Mouse (Mus musculus) forebrain, embryonic 14.5 days (tissue): ENCODE data around the gene Neurod1. TPM values are rescaled to one million over a fixed set of nuclear protein-coding genes. Genes with fewer than 3 reads are reported as not detected.

Source experiments
- ATAC-seq: fragments of 200-750 bp; cut with Nextera tagmentation; 2 replicates; pipeline ENCODE4 v1.8.0; 2017; ENCODE audit warnings: mild to moderate bottlenecking, moderate library complexity
- DNase-seq: peaks from one replicate; pipeline ENCODE4 v3.0.0-alpha.2; 2015; ENCODE audit warnings: low spot score
- H3K27ac ChIP-seq: fragments of 300-500 bp; sonication (generic); 2 replicates; pipeline ENCODE4 v1.5.1; 2014; ENCODE audit warnings: low read depth, mild to moderate bottlenecking, control low read depth, low read length, moderate library complexity
- H3K27me3 ChIP-seq: fragments of 300-500 bp; sonication (generic); replicated peaks from 2 replicates; pipeline ENCODE4 v1.6.1; 2014; ENCODE audit warnings: low read length, control low read depth, mixed read lengths; ENCODE audit not compliant: control insufficient read depth, insufficient read depth
- H3K36me3 ChIP-seq: fragments of 300-500 bp; sonication (generic); 2 replicates; pipeline ENCODE4 v1.6.1; 2014; ENCODE audit warnings: low read length, control low read depth; ENCODE audit not compliant: control insufficient read depth, insufficient read depth
- H3K4me1 ChIP-seq: fragments of 300-500 bp; sonication (generic); 2 replicates; pipeline ENCODE4 v1.6.1; 2014; ENCODE audit warnings: antibody characterized with exemption, low read length, control low read depth; ENCODE audit not compliant: control insufficient read depth, insufficient read depth
- H3K4me2 ChIP-seq: fragments of 300-500 bp; sonication (generic); 2 replicates; pipeline ENCODE4 v1.6.1; 2014; ENCODE audit warnings: mild to moderate bottlenecking, control low read depth, low read length
- H3K4me3 ChIP-seq: fragments of 300-500 bp; sonication (generic); 2 replicates; pipeline ENCODE4 v1.5.1; 2014; ENCODE audit warnings: low read depth, low read length, control low read depth
- H3K9ac ChIP-seq: fragments of 300-500 bp; sonication (generic); 2 replicates; pipeline ENCODE4 v1.6.1; 2014; ENCODE audit warnings: mild to moderate bottlenecking, low read length, control low read depth, moderate library complexity
- H3K9me3 ChIP-seq: fragments of 300-500 bp; sonication (generic); replicated peaks from 2 replicates; pipeline ENCODE4 v1.6.1; 2016; ENCODE audit warnings: low read length, control low read depth, mixed read lengths; ENCODE audit not compliant: control insufficient read depth
- WGBS: fragments of 180-500 bp; shearing (Covaris S2); extraction: QIAGEN DNeasy Blood & Tissue Kit; methylation state at CpG from one replicate; pipeline ENCODE4 v1.1.7; 2014; 5-methylcytosine and 5-hydroxymethylcytosine counted together
- polyA plus RNA-seq: library from polyadenylated mRNA; unstranded; fragments of >200 nt; fragmentation: Nextera tagmentation; extraction: Ambion mirVana; gene quantifications from 2 replicates; pipeline ENCODE4 v1.2.1, GENCODE M21; 2014

Neurod1 gene
- polyA plus RNA-seq, 1 experiment from 2014 or later, result 44.4 TPM

DNA sequence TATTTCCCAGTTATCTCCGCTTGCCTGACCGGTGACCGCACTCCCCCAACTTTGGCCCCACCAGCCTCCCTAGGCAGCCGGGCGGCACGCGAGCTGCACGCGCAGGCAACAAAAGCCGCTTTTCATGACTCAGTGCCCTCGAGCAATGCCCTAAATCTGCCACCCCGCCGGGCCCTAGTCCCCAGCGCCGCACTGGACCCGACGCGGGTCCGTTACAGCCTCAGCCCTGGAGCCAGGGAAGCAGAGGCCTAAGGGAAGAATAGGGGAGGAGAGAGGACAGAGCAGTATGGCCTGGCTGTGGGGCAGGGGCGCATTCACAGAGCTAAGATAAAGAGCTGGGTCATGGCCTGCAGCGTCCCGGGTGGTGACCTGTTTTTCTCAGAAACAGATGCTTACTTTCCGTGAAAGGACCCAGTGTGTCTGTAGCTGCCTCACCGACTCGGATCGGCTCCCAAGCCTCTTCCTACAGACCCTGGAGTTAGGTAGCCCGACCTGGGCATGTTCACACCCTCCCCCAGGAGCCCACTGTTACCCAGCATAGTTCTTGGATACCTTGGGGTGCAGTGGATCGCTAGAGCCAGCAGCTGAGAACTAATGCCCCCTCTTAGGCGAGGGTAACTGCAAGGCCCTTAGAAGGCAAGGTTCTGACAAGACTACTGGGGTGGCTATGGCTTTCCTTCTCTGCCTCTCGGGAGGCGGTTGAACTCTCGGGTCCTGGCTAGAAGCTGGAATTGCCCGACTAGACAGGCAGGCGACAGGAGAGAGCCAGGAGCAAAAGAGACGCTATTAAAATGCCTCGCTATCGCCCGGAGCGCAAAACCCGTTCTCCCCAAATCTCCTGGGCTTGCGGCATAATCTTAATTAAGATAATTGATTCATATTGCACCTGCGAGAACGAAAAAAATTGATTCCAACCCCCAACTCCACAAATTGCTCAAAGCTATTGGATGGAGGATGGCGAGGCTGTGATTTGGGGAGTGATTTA is 2.8 kb upstream of the Neurod1 start:
- H3K9ac ChIP-seq, result peak overlapping the region; percentile 52
- H3K4me2 ChIP-seq, result peak overlapping the region; percentile 43
- H3K27me3 ChIP-seq, result peaks cover 40% of the 10 kb centered on the region
- WGBS, result under 1% methylated on average over 44 of the region's 44 CpGs
- peaks cover 23% of the 10 kb centered on the region for H3K4me1 ChIP-seq
- H3K27ac ChIP-seq, result peak overlapping the region; percentile 84
- H3K36me3 ChIP-seq, result no peaks in the 10 kb centered on the region
- DNase-seq (peak; percentile 27), ATAC-seq (peak; percentile 7; the same call in 1 of the 2 replicates)
- peak overlapping the region; percentile 17 for H3K4me3 ChIP-seq
- H3K9me3 ChIP-seq, result no peaks in the 10 kb centered on the region

DNA sequence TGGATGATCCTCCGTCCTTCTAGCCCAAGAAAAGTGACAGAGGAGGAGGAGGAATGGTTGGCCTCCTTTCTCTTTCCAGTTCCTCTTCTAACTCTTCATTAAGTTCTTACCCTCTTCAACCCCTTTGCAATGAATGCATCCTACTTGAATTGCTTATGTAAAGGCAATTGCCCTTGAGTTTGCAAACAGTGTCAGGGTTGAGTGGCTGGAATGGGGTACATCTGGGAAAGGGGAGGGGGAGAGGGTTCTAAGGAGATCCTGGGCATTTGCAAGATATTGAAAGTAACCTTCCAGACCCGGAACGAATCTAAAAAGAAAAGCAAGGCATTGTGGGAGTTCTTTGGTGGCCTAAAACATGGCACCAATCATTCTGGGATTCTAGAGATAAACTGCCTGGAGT is 1.4 kb upstream of the Neurod1 start:
- no peaks in the 10 kb centered on the region for H3K36me3 ChIP-seq
- peaks cover 28% of the 10 kb centered on the region for H3K4me1 ChIP-seq
- H3K9ac ChIP-seq, result no peak overlapping the region
- H3K27ac ChIP-seq, result no peak overlapping the region
- no peaks in the 10 kb centered on the region for H3K9me3 ChIP-seq
- no peak for ATAC-seq
- no peak overlapping the region for H3K4me2 ChIP-seq
- peaks cover 40% of the 10 kb centered on the region for H3K27me3 ChIP-seq
- WGBS, result 7% methylated on average over 3 of the region's 3 CpGs
- DNase-seq, result peak; percentile 27
- no peak overlapping the region for H3K4me3 ChIP-seq

DNA sequence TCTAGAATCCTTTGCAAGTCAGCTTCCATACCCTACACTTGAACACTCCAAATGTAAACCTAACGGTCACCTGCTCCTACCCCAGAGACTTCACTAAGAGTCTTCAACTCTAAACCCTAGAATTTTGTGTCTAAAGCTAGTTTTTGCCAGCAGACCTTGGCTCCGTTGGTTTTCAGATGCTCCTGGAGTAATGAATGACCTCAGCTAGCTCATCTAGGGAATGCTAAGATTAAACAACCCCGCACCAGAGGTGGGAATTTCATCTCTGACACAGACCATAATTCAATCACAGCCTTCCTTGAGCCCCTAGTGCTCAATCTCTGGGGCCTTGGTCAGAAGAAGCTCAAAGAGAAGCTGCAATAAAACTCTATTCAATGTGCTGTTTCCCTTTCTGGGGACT is 883 bp upstream of the Neurod1 start:
- H3K4me1 ChIP-seq, result peaks cover 28% of the 10 kb centered on the region
- H3K27ac ChIP-seq, result no peak overlapping the region
- no peak for ATAC-seq
- no peak overlapping the region for H3K4me3 ChIP-seq
- no peak overlapping the region for H3K4me2 ChIP-seq
- H3K36me3 ChIP-seq, result no peaks in the 10 kb centered on the region
- H3K9me3 ChIP-seq, result no peaks in the 10 kb centered on the region
- DNase-seq, result no peak
- no peak overlapping the region for H3K9ac ChIP-seq
- peaks cover 40% of the 10 kb centered on the region for H3K27me3 ChIP-seq
- 55% methylated on average over 3 of the region's 3 CpGs for WGBS

DNA sequence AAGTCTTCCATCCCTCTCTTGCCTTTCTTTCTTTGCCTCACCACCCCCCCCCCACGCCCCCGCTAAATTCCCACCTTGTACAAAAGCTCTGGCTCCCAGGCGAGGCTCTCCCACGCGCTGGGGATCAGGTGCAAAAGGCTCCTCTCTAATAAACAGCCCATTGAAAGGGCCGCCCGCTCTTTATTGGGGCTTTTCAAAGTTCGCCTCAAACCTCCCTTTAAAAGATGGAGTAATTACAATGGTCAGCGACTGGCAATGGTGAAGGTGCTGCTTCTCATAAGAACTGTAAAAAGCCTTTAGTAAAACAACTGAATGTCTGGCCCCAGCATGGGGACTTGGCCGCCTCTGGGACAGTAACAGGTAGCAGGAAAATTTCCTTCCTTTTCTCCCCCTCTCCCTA is 905 bp downstream of the Neurod1 start:
- DNase-seq (peak; percentile 47), ATAC-seq (no peak)
- peak overlapping the region; percentile 43 for H3K4me3 ChIP-seq
- H3K9ac ChIP-seq, result peak overlapping the region; percentile 66
- H3K36me3 ChIP-seq, result no peaks in the 10 kb centered on the region
- peaks cover 27% of the 10 kb centered on the region for H3K4me1 ChIP-seq
- peak overlapping the region; percentile 64 for H3K4me2 ChIP-seq
- peaks cover 35% of the 10 kb centered on the region for H3K27me3 ChIP-seq
- WGBS, result 1% methylated on average over 10 of the region's 10 CpGs
- no peaks in the 10 kb centered on the region for H3K9me3 ChIP-seq
- H3K27ac ChIP-seq, result no peak overlapping the region; the same call in 1 of the 2 replicates

DNA sequence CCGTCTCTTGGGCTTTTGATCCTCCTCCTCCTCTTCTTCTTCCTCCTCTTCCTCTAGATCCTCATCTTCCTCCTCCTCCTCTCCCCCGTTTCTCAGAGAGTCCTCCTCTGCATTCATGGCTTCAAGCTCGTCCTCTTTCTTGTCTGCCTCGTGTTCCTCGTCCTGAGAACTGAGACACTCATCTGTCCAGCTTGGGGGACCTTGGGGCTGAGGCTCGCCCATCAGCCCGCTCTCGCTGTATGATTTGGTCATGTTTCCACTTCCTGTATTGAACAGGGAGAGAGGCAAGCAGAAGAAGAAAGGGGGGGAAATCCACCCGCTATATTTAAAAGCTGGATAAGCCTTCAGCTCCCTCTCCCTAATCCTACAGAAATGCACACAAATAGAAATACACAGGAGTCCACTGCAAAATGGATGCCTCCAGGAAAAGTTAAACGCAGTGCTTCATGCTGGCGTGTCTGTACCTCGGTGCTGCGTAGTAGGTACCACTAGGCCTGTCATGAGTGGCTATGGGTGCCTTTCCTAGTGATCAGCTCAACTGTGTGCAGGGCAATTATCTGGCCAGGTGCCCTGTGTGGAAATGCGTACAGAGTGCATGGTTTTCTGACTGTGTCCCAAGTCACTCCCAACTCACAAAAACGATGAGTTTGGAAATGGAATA is 1.6 kb downstream of the Neurod1 start:
- DNase-seq (peak; percentile 37), ATAC-seq (no peak)
- H3K4me2 ChIP-seq, result peak overlapping the region; percentile 64
- peak overlapping the region; percentile 43 for H3K4me3 ChIP-seq
- peak overlapping the region; percentile 77 for H3K27ac ChIP-seq
- 5% methylated on average over 15 of the region's 15 CpGs for WGBS
- H3K4me1 ChIP-seq, result peaks cover 22% of the 10 kb centered on the region
- H3K9ac ChIP-seq, result peak overlapping the region; percentile 66
- no peaks in the 10 kb centered on the region for H3K9me3 ChIP-seq
- peaks cover 34% of the 10 kb centered on the region for H3K27me3 ChIP-seq
- no peaks in the 10 kb centered on the region for H3K36me3 ChIP-seq

DNA sequence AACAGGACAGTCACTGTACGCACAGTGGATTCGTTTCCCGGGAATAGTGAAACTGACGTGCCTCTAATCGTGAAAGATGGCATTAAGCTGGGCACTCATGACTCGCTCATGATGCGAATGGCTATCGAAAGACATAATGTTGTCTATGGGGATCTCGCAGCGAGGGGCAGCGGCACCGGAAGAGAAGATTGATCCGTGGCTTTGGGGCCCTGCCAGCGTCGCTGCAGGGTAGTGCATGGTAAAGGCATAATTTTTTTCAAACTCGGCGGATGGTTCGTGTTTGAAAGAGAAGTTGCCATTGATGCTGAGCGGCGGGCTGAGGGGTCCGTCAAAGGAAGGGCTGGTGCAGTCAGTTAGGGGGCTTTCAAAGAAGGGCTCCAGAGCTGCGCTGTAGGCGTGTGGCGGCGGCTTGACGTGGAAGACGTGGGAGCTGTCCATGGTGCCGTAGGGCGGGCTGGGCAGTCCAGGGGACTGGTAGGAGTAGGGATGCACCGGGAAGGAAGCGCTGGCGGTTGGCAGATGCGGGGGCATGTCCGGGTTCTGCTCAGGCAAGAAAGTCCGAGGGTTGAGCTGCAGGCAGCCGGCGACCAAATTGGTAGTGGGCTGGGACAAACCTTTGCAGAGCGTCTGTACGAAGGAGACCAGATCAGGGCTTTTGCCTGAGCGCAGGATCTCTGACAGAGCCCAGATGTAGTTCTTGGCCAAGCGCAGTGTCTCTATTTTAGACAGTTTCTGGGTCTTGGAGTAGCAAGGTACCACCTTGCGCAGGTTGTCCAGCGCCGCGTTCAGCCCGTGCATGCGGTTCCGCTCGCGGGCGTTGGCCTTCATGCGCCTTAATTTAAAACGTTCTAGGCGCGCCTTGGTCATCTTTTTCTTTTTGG is 2.4 kb downstream of the Neurod1 start:
- DNase-seq (peak; percentile 71), ATAC-seq (peak; percentile 47)
- Histone ChIP-seq H3K27ac (peak overlapping the region; percentile 77), H3K4me3 (peak overlapping the region; percentile 43), H3K4me1 (peaks cover 20% of the 10 kb centered on the region), H3K9me3 (no peaks in the 10 kb centered on the region), H3K27me3 (peaks cover 28% of the 10 kb centered on the region), H3K4me2 (peak overlapping the region; percentile 64), H3K9ac (peak overlapping the region; percentile 66), H3K36me3 (no peaks in the 10 kb centered on the region)
- WGBS, result 1% methylated on average over 55 of the region's 55 CpGs

DNA sequence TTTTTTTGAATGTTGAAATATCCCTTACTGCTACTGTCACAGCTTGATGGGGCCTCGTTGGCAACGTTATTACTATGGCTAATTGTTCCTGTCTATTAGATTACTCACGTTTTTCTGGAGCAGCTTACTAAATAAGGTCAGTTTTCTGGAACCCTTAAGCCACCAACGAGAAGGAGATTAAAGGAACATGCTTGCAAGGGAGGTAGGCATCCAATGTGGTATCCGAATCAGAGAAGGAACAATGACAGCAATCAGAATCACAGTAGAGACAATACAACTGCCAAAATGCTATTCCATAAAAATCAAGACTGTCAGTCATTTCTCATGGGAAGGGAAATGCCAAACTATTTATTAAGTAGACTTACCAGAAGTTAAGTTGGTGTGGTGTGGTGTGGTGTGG is 5.1 kb downstream of the Neurod1 start:
- no peak for DNase-seq
- H3K27ac ChIP-seq, result no peak overlapping the region
- H3K4me2 ChIP-seq, result no peak overlapping the region
- no peak overlapping the region for H3K9ac ChIP-seq
- no peak overlapping the region for H3K4me3 ChIP-seq
- ATAC-seq, result no peak
- WGBS, result 32% methylated on average over 5 of the region's 5 CpGs
- peaks cover 7% of the 10 kb centered on the region for H3K27me3 ChIP-seq
- H3K36me3 ChIP-seq, result no peaks in the 10 kb centered on the region
- H3K4me1 ChIP-seq, result 0 out of 2 replicates have a peak, but pooled peaks cover 4% of the 10 kb centered on the region
- no peaks in the 10 kb centered on the region for H3K9me3 ChIP-seq

DNA sequence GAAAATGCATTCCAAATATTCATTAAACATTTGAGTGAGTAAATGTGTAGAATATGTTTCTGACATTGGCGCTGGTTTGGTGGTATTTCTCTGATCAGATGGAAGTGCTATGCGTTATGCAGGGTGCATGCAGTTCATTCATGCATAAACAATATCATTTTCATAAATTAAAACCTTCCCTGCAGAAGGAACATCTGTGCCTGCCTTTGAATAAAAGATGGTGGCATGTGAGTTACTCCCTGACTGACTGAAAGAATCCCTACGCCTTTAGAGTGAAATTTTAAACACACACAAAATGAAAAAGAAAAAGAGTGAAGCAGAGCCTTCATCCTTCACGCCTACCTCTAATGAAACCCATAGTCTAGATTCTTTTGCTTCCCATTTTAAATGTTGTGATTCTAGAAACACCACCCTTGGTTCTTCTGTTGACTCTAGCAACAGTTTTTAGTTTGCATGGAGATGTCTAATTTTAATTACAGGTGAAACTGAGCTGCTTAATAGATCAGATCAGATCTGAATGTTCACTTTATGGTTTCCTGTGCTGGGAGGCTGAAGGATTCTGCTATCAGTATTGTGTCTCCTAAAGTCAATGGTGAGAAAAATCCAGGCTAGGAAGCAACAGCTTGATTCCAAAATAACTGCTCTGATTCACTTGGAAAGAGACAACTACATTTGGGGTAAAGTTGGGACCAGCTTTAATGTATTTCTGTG is 5.7 kb downstream of the Neurod1 start:
- Histone ChIP-seq H3K9ac (no peak overlapping the region), H3K4me3 (no peak overlapping the region), H3K36me3 (no peaks in the 10 kb centered on the region), H3K27me3 (peaks cover 7% of the 10 kb centered on the region), H3K9me3 (no peaks in the 10 kb centered on the region), H3K4me1 (0 out of 2 replicates have a peak, but pooled peaks cover 4% of the 10 kb centered on the region), H3K27ac (no peak overlapping the region), H3K4me2 (no peak overlapping the region)
- WGBS, result 38% methylated on average over 4 of the region's 4 CpGs
- ATAC-seq (peak; percentile 35; the same call in 1 of the 2 replicates), DNase-seq (peak; percentile 70)
